Mouse (Mus musculus) bone marrow, adult 2 months (tissue): ENCODE measurements around the gene Map4.

Experiments used
- CTCF ChIP-seq: fragments of 200-500 bp; IDR thresholded peaks from 2 replicates; pipeline ENCODE4 v1.5.1; 2011; ENCODE audit warnings: low read length, control low read depth; ENCODE audit not compliant: control insufficient read depth, insufficient read depth
- POLR2A ChIP-seq: fragments of 200-500 bp; IDR thresholded peaks from 2 replicates; pipeline ENCODE4 v1.6.1; 2011; ENCODE audit warnings: low read depth, mild to moderate bottlenecking, control low read depth, low read length, borderline replicate concordance; ENCODE audit not compliant: control insufficient read depth

GRCm38 (mm10) chr9:109899361-109899760, 31.9 kb upstream of the Map4 start:
- TF ChIP-seq POLR2A (no peak), CTCF (no peak)
